Mouse (Mus musculus) heart, adult 2 months (tissue): ENCODE data around the gene Arrdc2. TPM values are rescaled to one million over a fixed set of nuclear protein-coding genes. Genes with fewer than 3 reads are reported as not detected.

ENCODE experiments used
- DNase-seq, 2 experiments: peaks; one replicate each; pipeline ENCODE4 v3.0.0; 2021
- H3K27ac ChIP-seq: fragments of 200-600 bp; 2 replicates; pipeline ENCODE4 v1.8.1; 2022
- H3K27me3 ChIP-seq: fragments of 200-500 bp; 2 replicates; pipeline ENCODE4 v1.6.1; 2012; ENCODE audit warnings: mild to moderate bottlenecking, low read length, inconsistent platforms, mixed read lengths; ENCODE audit not compliant: control insufficient read depth, insufficient read depth
- H3K36me3 ChIP-seq: fragments of 200-500 bp; 2 replicates; pipeline ENCODE4 v1.6.1; 2012; ENCODE audit warnings: low read length, inconsistent platforms; ENCODE audit not compliant: control insufficient read depth, insufficient read depth
- H3K4me1 ChIP-seq: fragments of 200-500 bp; 2 replicates; pipeline ENCODE4 v1.6.1; 2011; ENCODE audit warnings: low read length; ENCODE audit not compliant: control insufficient read depth, insufficient read depth
- H3K4me3 ChIP-seq: fragments of 200-600 bp; 2 replicates; pipeline ENCODE4 v1.8.1; 2022
- H3K79me2 ChIP-seq: fragments of 200-500 bp; replicated peaks from 2 replicates; pipeline ENCODE4 v1.6.1; 2012; ENCODE audit warnings: mild to moderate bottlenecking, inconsistent platforms, low read length, moderate library complexity, mixed read lengths; ENCODE audit not compliant: control insufficient read depth, insufficient read depth
- H3K9ac ChIP-seq: fragments of 200-500 bp; 2 replicates; pipeline ENCODE4 v1.6.1; 2012; ENCODE audit warnings: low read depth, mild to moderate bottlenecking, control low read depth, inconsistent platforms, low read length, mixed read lengths
- CTCF ChIP-seq: fragments of 200-600 bp; IDR thresholded peaks from 2 replicates; pipeline ENCODE4 v1.8.1; 2022; ENCODE audit warnings: antibody characterized with exemption, mild to moderate bottlenecking, moderate library complexity
- EP300 ChIP-seq: fragments of 200-500 bp; IDR thresholded peaks from 2 replicates; pipeline ENCODE4 v1.6.1; 2011; ENCODE audit warnings: low read depth, low read length, control low read depth; ENCODE audit not compliant: insufficient read depth
- POLR2A ChIP-seq: fragments of 200-500 bp; IDR thresholded peaks from 2 replicates; pipeline ENCODE4 v1.6.1; 2011; ENCODE audit warnings: mild to moderate bottlenecking, low read depth, low read length, control low read depth; ENCODE audit not compliant: insufficient read depth
- WGBS: fragments of 180-500 bp; shearing (Covaris S2); methylation state at CpG from one replicate; pipeline ENCODE4 v1.1.7; 2018; 5-methylcytosine and 5-hydroxymethylcytosine counted together
- intact Hi-C: fragments of 180-260 bp; cut with DNase I; formaldehyde crosslinking; loops from one replicate; pipeline ENCODE4 v1.15.1; 2025
- polyA plus RNA-seq: library from polyadenylated mRNA; depleted of rRNA; stranded (reverse); fragments of >200 nt; gene quantifications from 2 replicates; pipeline ENCODE4 v1.2.3, GENCODE M21; 2012
- total RNA-seq, 2 experiments: library from RNA; stranded (reverse); gene quantifications; 2 replicates each; pipeline ENCODE4 v1.2.3; 2021

Arrdc2 gene
- total and polyA plus RNA-seq, 3 experiments = 8.9 to 36.2 (median 18.6) TPM

DNA sequence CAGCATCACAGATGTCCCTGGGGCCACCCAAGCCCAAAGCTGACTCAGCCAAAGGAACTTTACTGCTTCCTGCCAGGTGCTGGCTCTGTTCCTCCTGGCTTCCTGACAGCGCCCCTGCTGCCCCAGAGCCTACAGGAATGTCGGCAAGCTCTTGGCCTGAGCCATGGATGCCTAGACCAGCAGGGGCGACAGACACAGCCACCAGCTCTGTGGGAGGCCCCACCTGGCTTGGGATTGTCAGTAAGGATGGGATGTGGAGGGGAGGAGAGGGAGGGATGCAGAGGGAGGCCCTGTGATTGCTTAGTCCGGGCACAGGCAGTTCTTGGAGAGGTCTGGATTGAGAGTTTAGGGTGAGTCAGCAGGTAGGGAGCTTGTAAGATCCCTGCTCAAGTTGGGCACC, 40.6 kb upstream of the Arrdc2 start:
- 2% methylated on average over 4 of the region's 4 CpGs for WGBS
- Histone ChIP-seq H3K9ac (peak overlapping the region; percentile 46), H3K27ac (peak overlapping the region; percentile 73), H3K36me3 (no peaks in the 10 kb centered on the region), H3K27me3 (no peaks in the 10 kb centered on the region), H3K79me2 (no peaks in the 10 kb centered on the region), H3K4me3 (peak overlapping the region; percentile 34; the same call in 1 of the 2 replicates), H3K4me1 (peaks cover 4% of the 10 kb centered on the region)
- DNase-seq = peak; percentile 72
- TF ChIP-seq POLR2A (no peak), EP300 (no peak), CTCF (peak; percentile 23)
- intact Hi-C loops = no loop called here

DNA sequence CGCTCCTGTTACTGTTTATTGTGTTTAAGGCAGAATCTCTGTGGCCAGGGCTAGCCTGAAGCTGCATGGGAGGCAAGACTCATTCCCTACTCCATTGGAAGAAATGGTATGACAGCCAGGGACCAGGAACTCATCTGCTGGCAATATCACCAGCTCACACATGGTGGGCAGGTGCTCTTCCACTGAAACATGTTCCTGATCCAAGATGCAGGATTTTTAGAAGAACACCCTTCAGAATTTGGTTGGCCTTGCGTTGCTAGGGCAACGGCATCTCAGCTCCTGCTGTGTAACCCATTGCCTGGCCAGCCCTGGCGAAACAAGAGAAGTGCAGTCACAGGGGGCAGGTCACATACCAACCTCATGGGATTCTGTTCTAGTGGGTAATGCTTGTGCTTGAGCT, 40.0 kb upstream of the Arrdc2 start:
- intact Hi-C loops = no loop called here
- Histone ChIP-seq H3K9ac (no peak overlapping the region), H3K27ac (no peak overlapping the region), H3K4me1 (peaks cover 4% of the 10 kb centered on the region), H3K79me2 (no peaks in the 10 kb centered on the region), H3K4me3 (no peak overlapping the region), H3K36me3 (no peaks in the 10 kb centered on the region), H3K27me3 (no peaks in the 10 kb centered on the region)
- TF ChIP-seq CTCF (no peak), EP300 (no peak), POLR2A (no peak)
- WGBS = 75% methylated on average over 4 of the region's 4 CpGs
- DNase-seq = no peak

DNA sequence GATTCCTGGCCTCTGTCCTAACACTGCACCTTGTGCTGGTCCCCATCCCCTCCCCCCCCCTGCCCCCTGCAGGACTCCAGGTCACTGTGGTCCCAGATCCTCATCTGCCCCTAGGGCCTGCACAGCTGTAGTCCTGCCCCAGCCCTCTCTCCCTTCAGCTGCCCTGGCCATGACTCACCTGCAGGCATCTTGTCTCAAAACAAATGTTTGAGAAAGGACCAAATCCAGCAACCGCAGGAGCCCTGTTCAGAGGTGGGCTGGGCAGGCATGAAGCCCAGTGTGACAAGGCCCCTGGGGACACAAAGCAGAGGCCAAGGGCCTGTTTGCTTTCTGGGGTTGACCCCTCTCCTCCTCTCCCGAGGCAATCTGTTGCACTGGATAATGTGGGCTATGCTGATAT, 38.7 kb upstream of the Arrdc2 start:
- no peaks in the 10 kb centered on the region for H3K36me3 ChIP-seq
- no peak overlapping the region for H3K27ac ChIP-seq
- TF ChIP-seq EP300 (no peak), POLR2A (no peak), CTCF (no peak)
- no peaks in the 10 kb centered on the region for H3K27me3 ChIP-seq
- no peak overlapping the region for H3K4me3 ChIP-seq
- intact Hi-C loops = no loop called here
- H3K4me1 ChIP-seq = peaks cover 6% of the 10 kb centered on the region
- WGBS = 29% methylated on average over 2 of the region's 2 CpGs
- H3K9ac ChIP-seq = no peak overlapping the region
- DNase-seq = no peak
- no peaks in the 10 kb centered on the region for H3K79me2 ChIP-seq

DNA sequence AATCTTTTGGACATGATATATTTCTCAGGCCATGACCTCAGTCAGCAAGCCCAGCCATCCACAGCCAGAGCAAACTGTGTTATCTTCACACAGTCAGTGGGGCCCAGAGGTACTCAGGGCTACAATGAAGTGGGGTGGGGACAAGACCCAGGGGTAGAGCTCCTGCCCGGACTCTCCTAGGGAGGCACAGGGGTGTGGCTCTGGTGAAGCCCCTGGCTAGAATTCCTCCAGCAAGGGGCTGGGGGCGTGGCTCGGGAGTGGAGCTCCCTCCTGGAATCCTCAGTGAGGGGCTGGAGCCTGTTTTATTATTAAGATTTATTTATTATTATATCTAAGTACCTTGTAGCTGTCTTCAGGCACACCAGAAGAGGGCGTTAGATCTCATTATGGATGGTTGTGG, 36.9 kb upstream of the Arrdc2 start:
- 55% methylated on average over 4 of the region's 4 CpGs for WGBS
- no peak for TF ChIP-seq CTCF
- TF ChIP-seq EP300 = no peak
- TF ChIP-seq POLR2A = no peak

DNA sequence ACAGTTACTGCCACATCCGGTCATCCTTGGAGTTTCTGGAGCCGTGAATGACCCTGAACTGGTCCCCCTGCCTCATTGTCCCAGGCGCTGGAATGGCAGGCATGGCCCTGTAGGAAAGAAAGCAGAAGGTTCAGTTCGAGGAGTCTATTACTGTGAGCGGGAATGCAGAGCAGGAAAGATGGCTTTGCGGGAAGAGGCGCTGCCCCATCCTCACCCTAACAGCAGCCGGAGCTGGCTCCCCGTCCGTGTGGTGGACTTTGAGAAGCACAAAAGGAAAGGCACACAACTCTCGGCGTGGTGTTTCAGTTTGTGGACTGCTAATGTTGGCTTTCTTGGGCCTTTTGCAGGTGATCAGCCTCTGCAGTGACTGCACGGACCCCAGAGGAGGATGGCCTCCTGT, 34.9 kb upstream of the Arrdc2 start:
- Histone ChIP-seq H3K27me3 (no peaks in the 10 kb centered on the region), H3K79me2 (no peaks in the 10 kb centered on the region), H3K4me1 (peaks cover 3% of the 10 kb centered on the region), H3K27ac (no peak overlapping the region), H3K9ac (no peak overlapping the region), H3K4me3 (no peak overlapping the region), H3K36me3 (no peaks in the 10 kb centered on the region)
- intact Hi-C loops = no loop called here
- TF ChIP-seq EP300 = no peak
- TF ChIP-seq POLR2A = no peak
- TF ChIP-seq CTCF = no peak
- WGBS = 89% methylated on average over 13 of the region's 13 CpGs
- DNase-seq = no peak

More for the DNA sequence above, 36.9 kb upstream of the Arrdc2 start:
- H3K4me1 ChIP-seq = peaks cover 7% of the 10 kb centered on the region
- no peak overlapping the region for H3K27ac ChIP-seq
- no peak overlapping the region for H3K9ac ChIP-seq
- no peak for DNase-seq
- H3K79me2 ChIP-seq = no peaks in the 10 kb centered on the region
- no peaks in the 10 kb centered on the region for H3K27me3 ChIP-seq
- H3K4me3 ChIP-seq = no peak overlapping the region
- H3K36me3 ChIP-seq = no peaks in the 10 kb centered on the region
- intact Hi-C loops = no loop called here

DNA sequence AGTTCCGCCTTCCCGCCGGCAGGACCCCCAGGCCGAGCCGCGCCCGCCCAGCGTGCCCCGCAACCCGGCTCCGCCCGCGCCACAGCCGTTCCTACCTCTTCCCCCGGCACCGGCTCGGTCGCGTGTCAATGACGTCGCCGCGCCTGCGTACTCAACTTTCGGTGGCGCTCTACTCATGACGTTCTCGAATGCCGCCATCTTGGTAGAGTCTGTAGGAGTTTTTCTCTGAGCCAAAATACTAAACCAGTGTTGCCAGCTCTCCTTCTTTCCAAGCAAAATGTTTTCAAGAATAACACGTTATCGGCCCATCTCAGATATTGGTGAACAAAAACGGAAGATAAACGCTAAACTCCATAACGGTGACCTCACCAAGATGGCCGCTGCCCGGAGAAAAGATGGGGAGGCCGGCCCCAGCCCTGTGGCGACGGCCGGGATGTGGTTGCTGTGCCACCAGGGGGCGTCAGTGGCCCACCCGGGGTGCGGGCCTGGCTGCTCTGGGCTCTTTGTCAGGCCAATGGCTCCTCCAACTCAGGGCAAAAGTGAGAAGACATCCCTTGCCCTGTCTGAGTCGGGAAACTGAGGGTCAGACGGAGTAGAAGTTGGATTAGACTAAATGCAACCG, 34.0 kb upstream of the Arrdc2 start, which contains the start of gene Ccdc124:
Gene Ccdc124, minus strand, starts transcription at position 572 of the 622 bp plus-strand sequence.
- intact Hi-C loops = loop anchor here (1.0 kb wide), 2 partner anchors 20 to 24 kb away; partner anchors contain the start of gene Rpl18a
- peak within 1 kb of the TSS; percentile 95 for H3K27ac ChIP-seq
- H3K27me3 ChIP-seq = no peaks in the 10 kb centered on the region
- WGBS = under 1% methylated on average over 46 of the region's 46 CpGs
- H3K4me3 ChIP-seq = peak within 1 kb of the TSS; percentile 97
- no peaks in the 10 kb centered on the region for H3K79me2 ChIP-seq
- DNase-seq = peak; percentile 95 to 97
- H3K36me3 ChIP-seq = no peaks in the 10 kb centered on the region
- no peak; the same call in 1 of the 2 replicates for TF ChIP-seq CTCF
- TF ChIP-seq POLR2A = peak; percentile 63
- 0 out of 2 replicates have a peak, but pooled peaks have one; percentile 47 for TF ChIP-seq EP300
- peaks cover 4% of the 10 kb centered on the region for H3K4me1 ChIP-seq
- peak within 1 kb of the TSS; percentile 75 for H3K9ac ChIP-seq
